Mouse (Mus musculus): ENCODE measurements around the gene Ebf1. TPM values are rescaled to one million over a fixed set of nuclear protein-coding genes. Genes with fewer than 3 reads are reported as not detected.

Gene Ebf1
- polyA plus RNA-seq, 1 experiment from 2014 or later = 61.7 TPM

DNA sequence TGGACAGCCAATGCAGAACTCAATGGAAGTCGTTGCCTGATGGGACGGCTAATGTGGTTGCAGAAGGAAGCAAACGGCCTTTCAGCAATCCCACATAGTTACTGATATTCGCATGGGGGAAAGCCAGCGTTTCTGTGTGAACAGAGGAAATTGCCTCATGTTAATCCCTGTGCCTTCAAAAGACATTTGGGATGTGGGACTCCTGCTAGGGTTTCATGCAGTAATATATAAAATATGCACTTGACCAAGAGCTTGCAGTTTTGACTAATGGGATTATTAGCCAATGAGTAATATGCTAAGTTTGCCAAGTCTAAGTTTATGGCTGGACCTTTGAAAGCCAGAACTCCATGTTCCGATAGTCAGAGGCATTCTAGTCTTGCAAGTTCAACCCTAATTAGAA, 331.4 kb downstream of the Ebf1 start:
- no peaks in the 10 kb centered on the region for H3K9me3 ChIP-seq (ENCODE audit: control insufficient read depth, low read length)
- DNase-seq (ENCODE audit: low spot score) (no peak), ATAC-seq (ENCODE audit: insufficient number of reproducible peaks, low FRiP score, low TSS enrichment, low read depth) (no peak)
- H3K4me1 ChIP-seq (ENCODE audit: control insufficient read depth, insufficient read depth, low read length) = no peaks in the 10 kb centered on the region
- no peak overlapping the region for H3K4me3 ChIP-seq (ENCODE audit: low read depth, low read length)
- no peaks in the 10 kb centered on the region for H3K36me3 ChIP-seq (ENCODE audit: control insufficient read depth, insufficient read depth, low read length)
- 81% methylated on average over 6 of the region's 6 CpGs for WGBS
- no peak overlapping the region for H3K9ac ChIP-seq (ENCODE audit: low read length)
- H3K27ac ChIP-seq (replicated peaks; ENCODE audit: low read depth, low read length) = no peak overlapping the region
- H3K4me2 ChIP-seq (ENCODE audit: low read depth, severe bottlenecking) = no peak overlapping the region
- no peaks in the 10 kb centered on the region for H3K27me3 ChIP-seq (ENCODE audit: control insufficient read depth, insufficient read depth, low read length)

- Histone ChIP-seq H3K27ac (replicated peaks; ENCODE audit: low read depth, low read length) (no peak overlapping the region), H3K4me2 (ENCODE audit: low read depth, severe bottlenecking) (no peak overlapping the region), H3K36me3 (ENCODE audit: control insufficient read depth, insufficient read depth, low read length) (no peaks in the 10 kb centered on the region), H3K4me1 (ENCODE audit: control insufficient read depth, insufficient read depth, low read length) (no peaks in the 10 kb centered on the region), H3K4me3 (ENCODE audit: low read depth, low read length) (no peak overlapping the region), H3K9me3 (ENCODE audit: control insufficient read depth, low read length) (no peaks in the 10 kb centered on the region), H3K27me3 (ENCODE audit: control insufficient read depth, insufficient read depth, low read length) (no peaks in the 10 kb centered on the region), H3K9ac (ENCODE audit: low read length) (no peak overlapping the region)
- no peak for ATAC-seq (ENCODE audit: insufficient number of reproducible peaks, low FRiP score, low TSS enrichment, low read depth)
- DNase-seq (ENCODE audit: low spot score) = no peak
- 71% methylated on average over 3 of the region's 3 CpGs for WGBS
Measured at GRCm38 (mm10) chr11:44949140-44949539, 332.0 kb downstream of the Ebf1 start.

- Histone ChIP-seq H3K27me3 (ENCODE audit: control insufficient read depth, insufficient read depth, low read length) (no peaks in the 10 kb centered on the region), H3K4me2 (ENCODE audit: low read depth, severe bottlenecking) (no peak overlapping the region), H3K4me1 (ENCODE audit: control insufficient read depth, insufficient read depth, low read length) (no peaks in the 10 kb centered on the region), H3K36me3 (ENCODE audit: control insufficient read depth, insufficient read depth, low read length) (no peaks in the 10 kb centered on the region), H3K4me3 (ENCODE audit: low read depth, low read length) (no peak overlapping the region), H3K9ac (ENCODE audit: low read length) (no peak overlapping the region), H3K27ac (replicated peaks; ENCODE audit: low read depth, low read length) (no peak overlapping the region), H3K9me3 (ENCODE audit: control insufficient read depth, low read length) (no peaks in the 10 kb centered on the region)
- DNase-seq (ENCODE audit: low spot score) (no peak), ATAC-seq (ENCODE audit: insufficient number of reproducible peaks, low FRiP score, low TSS enrichment, low read depth) (no peak)
- 91% methylated on average over 9 of the region's 9 CpGs for WGBS
Measured at GRCm38 (mm10) chr11:44950319-44950718, 333.2 kb downstream of the Ebf1 start.

DNA sequence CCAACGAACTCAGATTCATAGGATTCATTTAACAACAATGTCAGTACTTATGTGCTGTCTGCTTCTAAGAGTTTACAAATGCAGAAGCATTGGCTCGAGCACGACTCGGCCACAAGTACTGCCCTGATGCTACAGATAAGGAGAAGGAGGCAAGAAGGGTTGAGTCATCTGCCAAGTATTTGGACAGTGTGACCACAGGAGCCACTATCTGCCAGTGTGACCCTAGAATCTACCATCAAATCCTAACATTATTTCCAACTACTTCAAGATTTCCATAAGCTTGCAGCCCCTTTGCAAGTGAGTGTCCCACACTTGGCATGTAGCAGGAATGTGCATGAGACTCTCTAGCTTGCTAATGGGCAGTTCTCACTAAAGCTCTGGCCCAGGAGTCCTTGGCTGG, 334.4 kb downstream of the Ebf1 start:
- no peak for ATAC-seq (ENCODE audit: insufficient number of reproducible peaks, low FRiP score, low TSS enrichment, low read depth)
- DNase-seq (ENCODE audit: low spot score) = no peak
- 87% methylated on average over 4 of the region's 4 CpGs for WGBS
- Histone ChIP-seq H3K27ac (replicated peaks; ENCODE audit: low read depth, low read length) (no peak overlapping the region), H3K4me2 (ENCODE audit: low read depth, severe bottlenecking) (no peak overlapping the region), H3K27me3 (ENCODE audit: control insufficient read depth, insufficient read depth, low read length) (no peaks in the 10 kb centered on the region), H3K9ac (ENCODE audit: low read length) (no peak overlapping the region), H3K4me3 (ENCODE audit: low read depth, low read length) (no peak overlapping the region), H3K36me3 (ENCODE audit: control insufficient read depth, insufficient read depth, low read length) (no peaks in the 10 kb centered on the region), H3K4me1 (ENCODE audit: control insufficient read depth, insufficient read depth, low read length) (no peaks in the 10 kb centered on the region), H3K9me3 (ENCODE audit: control insufficient read depth, low read length) (no peaks in the 10 kb centered on the region)

- H3K4me2 ChIP-seq (ENCODE audit: low read depth, severe bottlenecking) = no peak overlapping the region
- WGBS = 84% methylated on average over 1 of the region's 1 CpGs
- no peaks in the 10 kb centered on the region for H3K4me1 ChIP-seq (ENCODE audit: control insufficient read depth, insufficient read depth, low read length)
- DNase-seq (ENCODE audit: low spot score) = no peak
- no peak overlapping the region for H3K9ac ChIP-seq (ENCODE audit: low read length)
- H3K4me3 ChIP-seq (ENCODE audit: low read depth, low read length) = no peak overlapping the region
- H3K9me3 ChIP-seq (ENCODE audit: control insufficient read depth, low read length) = no peaks in the 10 kb centered on the region
- H3K27me3 ChIP-seq (ENCODE audit: control insufficient read depth, insufficient read depth, low read length) = no peaks in the 10 kb centered on the region
- no peak for ATAC-seq (ENCODE audit: insufficient number of reproducible peaks, low FRiP score, low TSS enrichment, low read depth)
- no peak overlapping the region for H3K27ac ChIP-seq (replicated peaks; ENCODE audit: low read depth, low read length)
- H3K36me3 ChIP-seq (ENCODE audit: control insufficient read depth, insufficient read depth, low read length) = no peaks in the 10 kb centered on the region
Measured at GRCm38 (mm10) chr11:44953337-44953736, 336.2 kb downstream of the Ebf1 start.

GRCm38 (mm10) chr11:44953863-44954262, 336.7 kb downstream of the Ebf1 start:
- Histone ChIP-seq H3K9me3 (ENCODE audit: control insufficient read depth, low read length) (no peaks in the 10 kb centered on the region), H3K36me3 (ENCODE audit: control insufficient read depth, insufficient read depth, low read length) (no peaks in the 10 kb centered on the region), H3K4me3 (ENCODE audit: low read depth, low read length) (no peak overlapping the region), H3K9ac (ENCODE audit: low read length) (no peak overlapping the region), H3K4me1 (ENCODE audit: control insufficient read depth, insufficient read depth, low read length) (no peaks in the 10 kb centered on the region), H3K4me2 (ENCODE audit: low read depth, severe bottlenecking) (no peak overlapping the region), H3K27ac (replicated peaks; ENCODE audit: low read depth, low read length) (no peak overlapping the region), H3K27me3 (ENCODE audit: control insufficient read depth, insufficient read depth, low read length) (no peaks in the 10 kb centered on the region)
- WGBS = 85% methylated on average over 11 of the region's 11 CpGs
- DNase-seq (ENCODE audit: low spot score) = no peak
- ATAC-seq (ENCODE audit: insufficient number of reproducible peaks, low FRiP score, low TSS enrichment, low read depth) = no peak

- Histone ChIP-seq H3K9me3 (ENCODE audit: control insufficient read depth, low read length) (no peaks in the 10 kb centered on the region), H3K4me1 (ENCODE audit: control insufficient read depth, insufficient read depth, low read length) (no peaks in the 10 kb centered on the region), H3K27me3 (ENCODE audit: control insufficient read depth, insufficient read depth, low read length) (no peaks in the 10 kb centered on the region), H3K27ac (replicated peaks; ENCODE audit: low read depth, low read length) (no peak overlapping the region), H3K9ac (ENCODE audit: low read length) (no peak overlapping the region), H3K36me3 (ENCODE audit: control insufficient read depth, insufficient read depth, low read length) (no peaks in the 10 kb centered on the region), H3K4me2 (ENCODE audit: low read depth, severe bottlenecking) (no peak overlapping the region), H3K4me3 (ENCODE audit: low read depth, low read length) (no peak overlapping the region)
- ATAC-seq (ENCODE audit: insufficient number of reproducible peaks, low FRiP score, low TSS enrichment, low read depth) (no peak), DNase-seq (ENCODE audit: low spot score) (no peak)
- WGBS = 73% methylated on average over 7 of the region's 7 CpGs
Measured at GRCm38 (mm10) chr11:44954362-44954761, 337.2 kb downstream of the Ebf1 start.

- Histone ChIP-seq H3K4me3 (ENCODE audit: low read depth, low read length) (no peak overlapping the region), H3K9me3 (ENCODE audit: control insufficient read depth, low read length) (no peaks in the 10 kb centered on the region), H3K9ac (ENCODE audit: low read length) (no peak overlapping the region), H3K4me1 (ENCODE audit: control insufficient read depth, insufficient read depth, low read length) (no peaks in the 10 kb centered on the region), H3K27me3 (ENCODE audit: control insufficient read depth, insufficient read depth, low read length) (no peaks in the 10 kb centered on the region), H3K36me3 (ENCODE audit: control insufficient read depth, insufficient read depth, low read length) (no peaks in the 10 kb centered on the region), H3K27ac (replicated peaks; ENCODE audit: low read depth, low read length) (no peak overlapping the region), H3K4me2 (ENCODE audit: low read depth, severe bottlenecking) (no peak overlapping the region)
- WGBS = 81% methylated on average over 14 of the region's 14 CpGs
- ATAC-seq (ENCODE audit: insufficient number of reproducible peaks, low FRiP score, low TSS enrichment, low read depth) (no peak), DNase-seq (ENCODE audit: low spot score) (no peak)
Measured at GRCm38 (mm10) chr11:44962746-44963440, 345.8 kb downstream of the Ebf1 start.

DNA sequence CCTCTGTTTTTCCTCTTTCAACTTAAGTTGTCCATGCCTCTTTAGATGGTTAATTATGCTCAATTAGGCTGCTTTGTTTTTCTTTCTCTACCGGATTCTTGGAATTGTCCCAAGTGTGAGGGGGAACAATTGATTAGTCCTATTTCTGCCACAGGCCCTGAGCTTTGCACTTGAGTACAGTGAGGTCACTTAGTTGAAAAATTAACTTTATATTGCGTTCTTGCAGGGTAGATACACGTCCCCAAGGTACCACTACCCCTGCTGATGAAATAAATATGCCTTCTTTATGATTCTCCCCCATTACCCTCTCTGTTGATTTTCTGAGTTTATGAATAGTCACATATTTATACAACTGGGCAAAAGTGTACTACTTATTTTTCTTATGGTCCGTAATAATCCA, 351.9 kb downstream of the Ebf1 start:
- no peaks in the 10 kb centered on the region for H3K4me1 ChIP-seq (ENCODE audit: control insufficient read depth, insufficient read depth, low read length)
- H3K27ac ChIP-seq (replicated peaks; ENCODE audit: low read depth, low read length) = no peak overlapping the region
- no peaks in the 10 kb centered on the region for H3K9me3 ChIP-seq (ENCODE audit: control insufficient read depth, low read length)
- 80% methylated on average over 4 of the region's 4 CpGs for WGBS
- H3K4me2 ChIP-seq (ENCODE audit: low read depth, severe bottlenecking) = no peak overlapping the region
- DNase-seq (ENCODE audit: low spot score) = no peak
- H3K4me3 ChIP-seq (ENCODE audit: low read depth, low read length) = no peak overlapping the region
- H3K36me3 ChIP-seq (ENCODE audit: control insufficient read depth, insufficient read depth, low read length) = no peaks in the 10 kb centered on the region
- H3K9ac ChIP-seq (ENCODE audit: low read length) = no peak overlapping the region
- no peak for ATAC-seq (ENCODE audit: insufficient number of reproducible peaks, low FRiP score, low TSS enrichment, low read depth)
- H3K27me3 ChIP-seq (ENCODE audit: control insufficient read depth, insufficient read depth, low read length) = no peaks in the 10 kb centered on the region

Measured in limb, embryonic 11.5 days (tissue).